In genomic region chr13:43684499-43684994, GRCm38 (mm10) we compare ENCODE assay signal across 10 mouse cellular contexts.
DNase-seq lines count a peak whose midpoint lies in the region; ATAC-seq lines count a peak whose summit lies in the region.
"Had no signal": no experiment of that assay in that cellular context is flagged by ENCODE, and none has a peak within 500 bp of the region (broad histone marks: within the 10 kb centered on the region; RNA-seq: fewer than 3 reads in every experiment).

No protein-coding gene starts in this region.

- H3K9me3 ChIP-seq in forebrain, embryonic 13.5 days (replicated peaks): no peaks in the 10 kb centered on the region
- H3K9me3 ChIP-seq in forebrain, embryonic 11.5 days (ENCODE audit: control insufficient read depth, low read length): no peaks in the 10 kb centered on the region
- H3K9me3 ChIP-seq in hindbrain, embryonic 14.5 days (ENCODE audit: control insufficient read depth, low read length): no peaks in the 10 kb centered on the region
- no peaks in the 10 kb centered on the region for H3K9me3 ChIP-seq in stomach, embryonic 14.5 days (ENCODE audit: control insufficient read depth, low read depth, low read length)
- H3K9me3 ChIP-seq: embryonic facial prominence, embryonic 15.5 days had no signal

- H3K9ac ChIP-seq in forebrain, embryonic 13.5 days: no peak overlapping the region
- H3K9ac ChIP-seq in forebrain, embryonic 11.5 days (ENCODE audit: low read length): no peak overlapping the region
- no peak overlapping the region for H3K9ac ChIP-seq in hindbrain, embryonic 14.5 days
- H3K9ac ChIP-seq in stomach, embryonic 14.5 days (replicated peaks; ENCODE audit: low read depth, low read length): no peak overlapping the region
- H3K9ac ChIP-seq: embryonic facial prominence, embryonic 15.5 days; liver, embryonic 14.5 days had no signal

- WGBS in forebrain, embryonic 13.5 days: 63% methylated on average over 8 of the region's 8 CpGs
- 72% methylated on average over 8 of the region's 8 CpGs for WGBS in forebrain, embryonic 11.5 days
- WGBS in hindbrain, embryonic 14.5 days: 22% methylated on average over 8 of the region's 8 CpGs
- 37% methylated on average over 8 of the region's 8 CpGs for WGBS in stomach, embryonic 14.5 days

- H3K27ac ChIP-seq in forebrain, embryonic 13.5 days: no peak overlapping the region; the same call in 1 of the 2 replicates
- H3K27ac ChIP-seq in forebrain, embryonic 11.5 days (ENCODE audit: low read depth, low read length): no peak overlapping the region
- H3K27ac ChIP-seq in hindbrain, embryonic 14.5 days: peak overlapping the region; percentile 55
- H3K27ac ChIP-seq in stomach, embryonic 14.5 days (ENCODE audit: low read length): 0 out of 2 replicates have a peak overlapping the region, but pooled peaks have one; percentile 44
- H3K27ac ChIP-seq: embryonic facial prominence, embryonic 15.5 days; liver, embryonic 14.5 days had no signal

- DNase-seq in forebrain, embryonic 11.5 days (ENCODE audit: low spot score): no peak
- DNase-seq in MN1 (ENCODE audit: low spot score): peak; percentile 93
- DNase-seq in embryo, embryonic 11 days: peak; percentile 18
- peak; percentile 63 for DNase-seq in hindbrain, embryonic 14.5 days (ENCODE audit: low spot score)
- DNase-seq in layer of hippocampus, postnatal 14 days (ENCODE audit: low spot score in 2 of 2): peak; percentile 29 to 48
- DNase-seq in frontal cortex, postnatal 25 days (ENCODE audit: low spot score in 2 of 2): no peak

- H3K27me3 ChIP-seq in forebrain, embryonic 13.5 days: no peaks in the 10 kb centered on the region
- H3K27me3 ChIP-seq in forebrain, embryonic 11.5 days (ENCODE audit: control insufficient read depth, insufficient read depth, low read length): no peaks in the 10 kb centered on the region
- no peaks in the 10 kb centered on the region for H3K27me3 ChIP-seq in hindbrain, embryonic 14.5 days (ENCODE audit: control insufficient read depth, insufficient read depth, low read length)
- H3K27me3 ChIP-seq in stomach, embryonic 14.5 days (ENCODE audit: control insufficient read depth, insufficient read depth, low read length): no peaks in the 10 kb centered on the region
- H3K27me3 ChIP-seq: embryonic facial prominence, embryonic 15.5 days had no signal

- H3K4me1 ChIP-seq in forebrain, embryonic 13.5 days: peaks cover 6% of the 10 kb centered on the region; the same call in 1 of the 2 replicates
- H3K4me1 ChIP-seq in forebrain, embryonic 11.5 days (replicated peaks; ENCODE audit: control insufficient read depth, insufficient read depth, low read length): no peaks in the 10 kb centered on the region; the same call in 1 of the 2 replicates
- no peaks in the 10 kb centered on the region for H3K4me1 ChIP-seq in hindbrain, embryonic 14.5 days (replicated peaks; ENCODE audit: control insufficient read depth, insufficient read depth, low read length)
- H3K4me1 ChIP-seq in stomach, embryonic 14.5 days (ENCODE audit: control insufficient read depth, insufficient read depth, low read length): peaks cover 8% of the 10 kb centered on the region; the same call in 1 of the 2 replicates

- H3K4me2 ChIP-seq in forebrain, embryonic 13.5 days: no peak overlapping the region
- H3K4me2 ChIP-seq in forebrain, embryonic 11.5 days (ENCODE audit: low read depth, low read length, severe bottlenecking): no peak overlapping the region
- H3K4me2 ChIP-seq in hindbrain, embryonic 14.5 days (replicated peaks): no peak overlapping the region
- no peak overlapping the region for H3K4me2 ChIP-seq in stomach, embryonic 14.5 days (replicated peaks; ENCODE audit: low read depth, low read length)
- H3K4me2 ChIP-seq: embryonic facial prominence, embryonic 15.5 days had no signal

- peak; percentile 57; the same call in 1 of the 2 replicates for ATAC-seq in forebrain, embryonic 13.5 days
- no peak for ATAC-seq in forebrain, embryonic 11.5 days (replicated peaks; ENCODE audit: low FRiP score)
- peak; percentile 85 for ATAC-seq in hindbrain, embryonic 14.5 days (ENCODE audit: low FRiP score)
- ATAC-seq in stomach, embryonic 14.5 days (ENCODE audit: insufficient number of reproducible peaks, insufficient read depth, low FRiP score, low read depth): no peak; the same call in 1 of the 2 replicates

- no peaks in the 10 kb centered on the region for H3K36me3 ChIP-seq in forebrain, embryonic 13.5 days (ENCODE audit: poor library complexity, severe bottlenecking)
- no peaks in the 10 kb centered on the region for H3K36me3 ChIP-seq in forebrain, embryonic 11.5 days (ENCODE audit: control insufficient read depth, insufficient read depth, low read length)
- no peaks in the 10 kb centered on the region for H3K36me3 ChIP-seq in hindbrain, embryonic 14.5 days (replicated peaks; ENCODE audit: control insufficient read depth, insufficient read depth)
- no peaks in the 10 kb centered on the region for H3K36me3 ChIP-seq in stomach, embryonic 14.5 days (ENCODE audit: control insufficient read depth, insufficient read depth, low read length)
- H3K36me3 ChIP-seq: embryonic facial prominence, embryonic 15.5 days had no signal

- H3K4me3 ChIP-seq in forebrain, embryonic 13.5 days: no peak overlapping the region
- no peak overlapping the region for H3K4me3 ChIP-seq in forebrain, embryonic 11.5 days (ENCODE audit: low read depth, low read length)
- H3K4me3 ChIP-seq in hindbrain, embryonic 14.5 days (replicated peaks; ENCODE audit: low read length): no peak overlapping the region
- H3K4me3 ChIP-seq in stomach, embryonic 14.5 days (ENCODE audit: low read depth, low read length): no peak overlapping the region
- H3K4me3 ChIP-seq: embryonic facial prominence, embryonic 15.5 days had no signal

Comparison
In these comparisons a context has a peak if more than half of its experiments do, and no peak if none do; other contexts are left out.
1. ATAC-seq: peak in forebrain, embryonic 13.5 days (single experiment) and hindbrain, embryonic 14.5 days (single experiment); none in forebrain, embryonic 11.5 days (single experiment) and stomach, embryonic 14.5 days (single experiment).
2. H3K27ac ChIP-seq: peak in hindbrain, embryonic 14.5 days (single experiment) and stomach, embryonic 14.5 days (single experiment); none in forebrain, embryonic 13.5 days (single experiment) and forebrain, embryonic 11.5 days (single experiment).
3. DNase-seq: peak in MN1 (single experiment), embryo, embryonic 11 days (single experiment), hindbrain, embryonic 14.5 days (single experiment) and layer of hippocampus, postnatal 14 days (2 of 2); none in forebrain, embryonic 11.5 days (single experiment) and frontal cortex, postnatal 25 days (0 of 2).